Mouse (Mus musculus) CD4-positive naive resting alpha-beta T cell, adult 57 days (primary cell): ENCODE data around the gene Sgsm3. TPM values are rescaled to one million over a fixed set of nuclear protein-coding genes. Genes with fewer than 3 reads are reported as not detected.

Experiments used
- total RNA-seq: library from RNA; stranded (reverse); gene quantifications from one replicate; pipeline ENCODE4 v1.2.4, GENCODE M21; 2023

Gene Sgsm3
- total RNA-seq, result 11.9 TPM

DNA sequence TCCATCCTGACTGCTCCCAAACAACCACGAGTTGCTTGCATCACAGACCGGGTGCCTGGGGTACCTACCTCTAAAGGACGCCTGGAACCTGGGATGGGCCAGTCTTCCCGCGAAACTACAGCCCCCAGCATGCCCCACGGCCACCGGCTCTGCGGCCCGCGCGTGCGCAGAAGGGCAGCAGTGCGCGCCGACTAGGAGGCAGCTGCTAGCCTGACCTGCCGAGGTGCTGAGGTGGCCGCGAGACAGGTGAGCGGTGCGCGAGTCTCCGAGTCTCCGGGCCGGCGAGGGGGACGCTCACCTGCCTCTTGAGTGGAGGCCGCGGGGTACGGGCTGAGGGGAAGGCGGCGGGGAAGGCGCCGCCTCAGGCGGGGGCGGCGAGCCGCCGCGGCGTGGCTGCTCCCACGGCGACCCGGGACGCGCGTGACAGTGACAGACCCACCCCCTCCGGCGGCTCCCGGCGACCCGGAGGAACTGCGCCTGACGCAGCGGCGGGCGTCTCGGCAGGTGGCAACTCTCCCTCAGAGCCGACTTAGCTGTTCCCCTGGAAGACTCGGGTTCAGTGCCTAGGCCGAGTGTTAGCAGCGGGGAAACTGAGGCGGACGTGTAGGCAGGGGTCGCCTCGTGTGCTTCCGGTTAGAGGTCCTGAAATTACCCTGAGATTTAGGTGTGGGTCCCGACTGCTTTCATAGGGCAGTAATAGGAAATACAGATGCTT, at the start of gene Sgsm3:
Sgsm3 (plus strand) TSS at position 146 of the 715 bp plus-strand sequence.

DNA sequence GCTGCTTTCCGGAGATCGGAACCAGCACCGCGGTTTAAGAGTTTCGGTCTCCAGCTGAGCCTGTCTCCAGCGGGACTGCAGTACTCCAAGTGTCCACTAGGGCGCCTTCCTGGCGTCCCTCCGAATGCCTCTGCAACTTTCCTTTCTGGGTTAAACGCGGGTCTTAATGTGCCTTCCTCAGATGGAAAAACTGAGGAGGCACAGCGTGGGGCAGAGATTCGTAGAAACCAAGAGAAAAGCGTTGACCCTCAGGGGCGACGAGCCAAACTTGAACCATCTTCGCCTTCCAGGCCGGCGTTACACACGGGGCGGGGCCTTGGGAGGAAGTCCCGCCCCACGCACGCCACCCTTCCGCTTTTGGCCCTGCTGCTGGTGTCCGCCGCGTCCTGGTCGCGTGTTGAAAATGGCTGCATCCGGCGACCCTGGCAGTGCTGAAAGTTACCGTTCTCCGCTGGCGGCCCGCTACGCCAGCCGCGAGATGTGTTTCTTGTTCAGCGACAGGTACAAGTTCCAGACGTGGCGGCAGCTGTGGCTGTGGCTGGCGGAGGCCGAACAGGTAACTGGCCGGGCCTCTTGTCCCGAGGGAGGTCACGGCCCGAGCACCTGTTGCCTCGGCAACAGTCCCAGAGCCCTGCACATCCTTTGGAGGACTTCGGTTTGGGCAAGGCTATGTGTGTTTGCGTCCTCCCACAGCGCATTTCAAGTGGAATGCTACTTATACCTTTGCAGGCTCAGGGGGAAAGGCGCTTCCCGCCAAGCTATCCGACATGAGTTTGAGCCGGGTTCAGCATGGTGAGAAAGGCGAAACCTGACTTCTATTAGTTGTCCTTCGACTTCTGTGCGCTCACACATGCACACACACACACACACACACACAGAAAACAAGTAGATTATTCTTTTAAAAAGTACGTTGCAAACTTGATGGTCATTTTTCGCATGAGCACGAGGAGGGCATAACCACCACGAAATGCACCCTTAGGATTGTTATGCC, 29.1 kb upstream of the Sgsm3 start, which contains the start of gene Adsl:
Adsl (plus strand) TSS at position 346 of the 991 bp plus-strand sequence.

Other genes starting within 250 kb of the Sgsm3 start
- 84.7 TPM for gene Adsl, start 29.3 kb upstream of the Sgsm3 start, total RNA-seq
- 228 TPM for gene Mrtfa, start 213.0 kb downstream of the Sgsm3 start, total RNA-seq